Comparison of ENCODE assay signal across 14 mouse cellular contexts in genomic region chr11:113601616-113602343, GRCm38 (mm10). TPM values are rescaled to one million over a fixed set of nuclear protein-coding genes. Genes with fewer than 3 reads are reported as not detected.
A peak's percentile ranks its signal among the peaks of the same experiment; 100 is the strongest.
DNase-seq lines count a peak whose midpoint lies in the region; ATAC-seq lines count a peak whose summit lies in the region.
"Had no signal": no experiment of that assay in that cellular context is flagged by ENCODE, and none has a peak within 500 bp of the region (broad histone marks: within the 10 kb centered on the region; RNA-seq: fewer than 3 reads in every experiment).

No protein-coding gene starts in this region.

- peak; percentile 63 for ATAC-seq in forebrain, embryonic 15.5 days (replicated peaks)
- ATAC-seq in stomach, embryonic 15.5 days (ENCODE audit: insufficient read depth, low FRiP score, low read depth) = peak; percentile 71; the same call in 1 of the 2 replicates
- ATAC-seq: intestine, postnatal 0 days had no signal

- no peaks in the 10 kb centered on the region for H3K36me3 ChIP-seq in forebrain, embryonic 15.5 days
- no peaks in the 10 kb centered on the region for H3K36me3 ChIP-seq in midbrain, embryonic 10.5 days
- no peaks in the 10 kb centered on the region for H3K36me3 ChIP-seq in stomach, embryonic 15.5 days

- peak; percentile 32 for DNase-seq in embryo, embryonic 11 days
- DNase-seq in embryo, embryonic 10 days (ENCODE audit: low spot score) = no peak
- peak; percentile 28 for DNase-seq in midbrain, embryonic 10.5 days (ENCODE audit: low spot score)
- no peak for DNase-seq in layer of hippocampus, adult 18-20 months (ENCODE audit: low spot score in 2 of 2)
- no peak for DNase-seq in kidney, adult 18-20 months
- DNase-seq in lung, postnatal 36 days = no peak
- DNase-seq: adrenal gland, postnatal 10 days; heart, adult 11 months; kidney, postnatal 25 days had no signal

- H3K9ac ChIP-seq in forebrain, embryonic 15.5 days (replicated peaks) = 0 out of 2 replicates have a peak overlapping the region, but pooled peaks have one; percentile 2
- no peak overlapping the region for H3K9ac ChIP-seq in stomach, embryonic 15.5 days

- WGBS in forebrain, embryonic 15.5 days = 20% methylated on average over 12 of the region's 12 CpGs
- WGBS in midbrain, embryonic 10.5 days = 62% methylated on average over 12 of the region's 12 CpGs
- 51% methylated on average over 12 of the region's 12 CpGs for WGBS in stomach, embryonic 15.5 days

- no peaks in the 10 kb centered on the region for H3K27me3 ChIP-seq in forebrain, embryonic 15.5 days
- H3K27me3 ChIP-seq in midbrain, embryonic 10.5 days (ENCODE audit: low read depth, poor library complexity, severe bottlenecking) = no peaks in the 10 kb centered on the region
- H3K27me3 ChIP-seq in stomach, embryonic 15.5 days (replicated peaks) = no peaks in the 10 kb centered on the region

- peak overlapping the region; percentile 78 for H3K27ac ChIP-seq in forebrain, embryonic 15.5 days (replicated peaks)
- peak overlapping the region; percentile 78 for H3K27ac ChIP-seq in midbrain, embryonic 10.5 days (replicated peaks)
- no peak overlapping the region for H3K27ac ChIP-seq in stomach, embryonic 15.5 days

- peaks cover 21% of the 10 kb centered on the region for H3K4me1 ChIP-seq in forebrain, embryonic 15.5 days
- peaks cover 27% of the 10 kb centered on the region for H3K4me1 ChIP-seq in midbrain, embryonic 10.5 days
- H3K4me1 ChIP-seq in stomach, embryonic 15.5 days = no peaks in the 10 kb centered on the region

- no peaks in the 10 kb centered on the region for H3K9me3 ChIP-seq in forebrain, embryonic 15.5 days
- peaks cover 14% of the 10 kb centered on the region; the same call in 1 of the 2 replicates for H3K9me3 ChIP-seq in midbrain, embryonic 10.5 days (replicated peaks)
- 0 out of 2 replicates have a peak, but pooled peaks cover 6% of the 10 kb centered on the region for H3K9me3 ChIP-seq in stomach, embryonic 15.5 days

- no peak overlapping the region for H3K4me2 ChIP-seq in forebrain, embryonic 15.5 days (replicated peaks)
- no peak overlapping the region for H3K4me2 ChIP-seq in stomach, embryonic 15.5 days
- H3K4me2 ChIP-seq: liver, embryonic 11.5 days had no signal

- no peak overlapping the region for H3K4me3 ChIP-seq in forebrain, embryonic 15.5 days
- H3K4me3 ChIP-seq in midbrain, embryonic 10.5 days = no peak overlapping the region
- no peak overlapping the region for H3K4me3 ChIP-seq in stomach, embryonic 15.5 days (replicated peaks)

RNA-seq across cellular contexts. Expression of gene Sstr2, which starts 17.4 kb away (rescaled TPM):
- 85.6 and 102 TPM in 2 replicates for polyA plus RNA-seq in forebrain, embryonic 15.5 days (2015; fragmentation: Nextera tagmentation; extraction: Ambion mirVana)
- 5.3 and 8.7 TPM in 2 replicates for polyA plus RNA-seq in midbrain, embryonic 10.5 days (2016; fragmentation: Nextera tagmentation; extraction: Ambion mirVana)
- 1.7 and 1.9 TPM in 2 replicates for polyA plus RNA-seq in stomach, embryonic 15.5 days (2015; fragmentation: Nextera tagmentation; extraction: Ambion mirVana)
- total RNA-seq in layer of hippocampus, adult 18-20 months (2021) = 10 to 100 TPM; 19.5 to 26.1 TPM
- polyA plus RNA-seq: heart, postnatal 0 days had no signal

RNA-seq across cellular contexts. Expression of gene Cog1, which starts 47.2 kb away (rescaled TPM):
- 36.9 and 37.6 TPM in 2 replicates for polyA plus RNA-seq in forebrain, embryonic 15.5 days (2015; fragmentation: Nextera tagmentation; extraction: Ambion mirVana)
- 23.1 and 29.9 TPM in 2 replicates for polyA plus RNA-seq in midbrain, embryonic 10.5 days (2016; fragmentation: Nextera tagmentation; extraction: Ambion mirVana)
- 23.1 and 25.3 TPM in 2 replicates for polyA plus RNA-seq in stomach, embryonic 15.5 days (2015; fragmentation: Nextera tagmentation; extraction: Ambion mirVana)
- 10 to 100 TPM; 50.7 to 58.3 TPM for total RNA-seq in layer of hippocampus, adult 18-20 months (2021)

RNA-seq across cellular contexts. Expression of gene Slc39a11, which starts 48.1 kb away (rescaled TPM):
- polyA plus RNA-seq in forebrain, embryonic 15.5 days (2015; fragmentation: Nextera tagmentation; extraction: Ambion mirVana) = 39.6 and 42.2 TPM in 2 replicates
- polyA plus RNA-seq in midbrain, embryonic 10.5 days (2016; fragmentation: Nextera tagmentation; extraction: Ambion mirVana) = 20.4 and 20.7 TPM in 2 replicates
- 37.1 and 46.6 TPM in 2 replicates for polyA plus RNA-seq in stomach, embryonic 15.5 days (2015; fragmentation: Nextera tagmentation; extraction: Ambion mirVana)
- total RNA-seq in layer of hippocampus, adult 18-20 months (2021) = 10 to 100 TPM; 20.4 to 25.4 TPM

Comparison
In these comparisons a context has a peak if more than half of its experiments do, and no peak if none do; other contexts are left out.
1. DNase-seq: peak in embryo, embryonic 11 days (single experiment) and midbrain, embryonic 10.5 days (single experiment); none in embryo, embryonic 10 days (single experiment), layer of hippocampus, adult 18-20 months (0 of 2), kidney, adult 18-20 months (single experiment) and lung, postnatal 36 days (single experiment).